Mouse (Mus musculus): ENCODE results near the gene Aim2. TPM values are rescaled to one million over a fixed set of nuclear protein-coding genes. Genes with fewer than 3 reads are reported as not detected.

The Aim2 gene
- polyA plus RNA-seq, 1 experiment from 2014 or later: 2.5 TPM

DNA sequence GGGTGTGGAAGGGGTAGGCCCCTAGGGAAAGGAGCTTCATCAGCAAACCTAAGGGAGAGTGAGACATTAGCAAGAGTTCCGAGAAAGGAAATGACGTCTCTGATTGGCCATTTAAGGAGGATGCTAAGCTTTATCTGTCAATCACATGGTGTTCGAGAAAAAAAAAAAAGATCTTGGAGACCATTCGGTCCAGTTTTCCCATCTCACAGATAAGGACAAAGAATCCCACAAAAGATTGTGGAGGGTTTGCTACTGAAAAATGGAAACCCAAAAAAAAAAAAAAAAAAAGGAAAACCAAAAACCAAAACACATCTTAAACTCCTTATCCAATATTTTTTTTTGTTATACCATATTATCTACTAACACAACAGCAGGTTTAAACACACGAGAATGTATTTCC, 1.5 kb upstream of the Aim2 start:
- no peaks in the 10 kb centered on the region for H3K36me3 ChIP-seq
- WGBS: 52% methylated on average over 5 of the region's 5 CpGs

DNA sequence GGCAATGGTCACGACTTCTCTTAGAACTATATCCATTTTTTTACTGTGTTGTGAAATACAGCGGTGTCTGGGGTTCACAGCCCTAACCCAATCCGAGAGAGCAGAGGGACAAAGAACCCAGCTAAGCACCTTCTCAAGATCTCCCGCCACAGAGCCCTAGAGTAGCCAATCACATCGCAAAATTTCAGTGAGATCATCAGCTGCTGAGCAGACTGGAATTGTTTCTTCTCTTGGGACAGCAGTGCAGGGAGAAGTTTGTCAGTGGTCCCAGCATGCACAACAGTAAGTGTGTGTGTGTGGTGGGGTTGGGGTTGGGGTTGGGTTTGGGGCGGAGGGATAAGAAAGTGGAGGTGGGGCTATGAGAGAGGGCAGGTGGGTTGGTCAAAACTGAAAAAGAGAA, 733 bp upstream of the Aim2 start:
- H3K4me2 ChIP-seq (replicated peaks): peak overlapping the region; percentile 40
- H3K27ac ChIP-seq (replicated peaks): no peak overlapping the region
- no peak for ATAC-seq (ENCODE audit: insufficient number of reproducible peaks, low FRiP score, low TSS enrichment, low read depth)
- 2% methylated on average over 6 of the region's 6 CpGs for WGBS
- H3K9ac ChIP-seq: no peak overlapping the region
- H3K36me3 ChIP-seq: no peaks in the 10 kb centered on the region
- H3K4me3 ChIP-seq (replicated peaks): peak overlapping the region; percentile 15; the same call in 1 of the 2 replicates
- H3K9me3 ChIP-seq (replicated peaks): no peaks in the 10 kb centered on the region
- no peaks in the 10 kb centered on the region for H3K4me1 ChIP-seq
- H3K27me3 ChIP-seq: no peaks in the 10 kb centered on the region

More for the DNA sequence above, 1.5 kb upstream of the Aim2 start:
- Histone ChIP-seq H3K27ac (replicated peaks) (no peak overlapping the region), H3K27me3 (no peaks in the 10 kb centered on the region), H3K4me1 (no peaks in the 10 kb centered on the region), H3K9me3 (replicated peaks) (no peaks in the 10 kb centered on the region), H3K4me3 (replicated peaks) (no peak overlapping the region), H3K4me2 (replicated peaks) (no peak overlapping the region), H3K9ac (no peak overlapping the region)
- no peak for ATAC-seq (ENCODE audit: insufficient number of reproducible peaks, low FRiP score, low TSS enrichment, low read depth)

DNA sequence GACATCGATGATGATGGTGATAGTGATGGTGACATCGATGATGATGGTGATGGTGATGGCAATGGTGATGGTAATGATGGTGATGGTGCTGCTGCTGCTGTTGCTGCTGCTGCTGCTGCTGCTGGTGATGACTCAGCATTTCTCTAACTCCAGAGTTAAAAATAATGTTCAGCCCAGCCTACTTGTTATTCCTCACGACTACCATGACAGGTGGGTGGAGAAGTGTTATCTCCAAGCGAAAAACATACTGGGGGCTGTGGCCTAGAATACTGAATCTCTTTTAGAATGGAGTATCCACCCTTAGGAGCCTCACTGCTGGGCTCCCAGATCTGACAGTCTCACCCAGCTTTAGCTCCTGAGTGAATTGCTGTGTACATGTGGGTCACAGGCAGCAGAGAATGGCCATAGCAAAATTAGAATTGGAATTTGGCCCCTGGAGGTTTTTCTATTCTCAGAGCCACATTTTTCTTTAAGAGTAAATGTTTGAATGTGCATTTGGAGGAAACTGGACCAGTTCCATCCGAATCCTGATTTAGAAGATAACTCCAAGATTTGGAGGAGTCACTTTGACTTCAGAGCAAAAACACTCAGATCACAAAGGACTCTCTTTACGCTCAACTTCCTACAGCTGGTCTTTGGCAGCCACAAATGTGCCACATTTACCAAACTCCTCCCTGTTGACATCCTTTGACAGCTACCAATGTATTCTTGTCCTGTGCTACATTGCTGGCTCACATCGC, 4.6 kb downstream of the Aim2 start:
- Histone ChIP-seq H3K27ac (replicated peaks) (no peak overlapping the region), H3K9ac (no peak overlapping the region), H3K9me3 (replicated peaks) (no peaks in the 10 kb centered on the region), H3K27me3 (no peaks in the 10 kb centered on the region), H3K4me1 (peaks cover 7% of the 10 kb centered on the region), H3K36me3 (no peaks in the 10 kb centered on the region), H3K4me2 (replicated peaks) (no peak overlapping the region), H3K4me3 (replicated peaks) (no peak overlapping the region)
- WGBS: 64% methylated on average over 7 of the region's 7 CpGs
- no peak for ATAC-seq (ENCODE audit: insufficient number of reproducible peaks, low FRiP score, low TSS enrichment, low read depth)

GRCm38 (mm10) chr1:173356699-173357098, 6.0 kb downstream of the Aim2 start:
- no peaks in the 10 kb centered on the region for H3K36me3 ChIP-seq
- no peak overlapping the region for H3K4me3 ChIP-seq (replicated peaks)
- H3K9me3 ChIP-seq (replicated peaks): no peaks in the 10 kb centered on the region
- WGBS: 78% methylated on average over 2 of the region's 2 CpGs
- no peak overlapping the region for H3K9ac ChIP-seq
- no peaks in the 10 kb centered on the region for H3K27me3 ChIP-seq
- no peak overlapping the region for H3K4me2 ChIP-seq (replicated peaks)
- peaks cover 7% of the 10 kb centered on the region for H3K4me1 ChIP-seq
- H3K27ac ChIP-seq (replicated peaks): no peak overlapping the region
- no peak for ATAC-seq (ENCODE audit: insufficient number of reproducible peaks, low FRiP score, low TSS enrichment, low read depth)

GRCm38 (mm10) chr1:173357799-173358198, 7.1 kb downstream of the Aim2 start:
- no peaks in the 10 kb centered on the region for H3K27me3 ChIP-seq
- H3K27ac ChIP-seq (replicated peaks): no peak overlapping the region
- H3K4me1 ChIP-seq: peaks cover 7% of the 10 kb centered on the region
- ATAC-seq (ENCODE audit: insufficient number of reproducible peaks, low FRiP score, low TSS enrichment, low read depth): no peak
- 38% methylated on average over 4 of the region's 4 CpGs for WGBS
- H3K9ac ChIP-seq: no peak overlapping the region
- no peaks in the 10 kb centered on the region for H3K9me3 ChIP-seq (replicated peaks)
- no peaks in the 10 kb centered on the region for H3K36me3 ChIP-seq
- no peak overlapping the region for H3K4me3 ChIP-seq (replicated peaks)
- H3K4me2 ChIP-seq (replicated peaks): no peak overlapping the region

DNA sequence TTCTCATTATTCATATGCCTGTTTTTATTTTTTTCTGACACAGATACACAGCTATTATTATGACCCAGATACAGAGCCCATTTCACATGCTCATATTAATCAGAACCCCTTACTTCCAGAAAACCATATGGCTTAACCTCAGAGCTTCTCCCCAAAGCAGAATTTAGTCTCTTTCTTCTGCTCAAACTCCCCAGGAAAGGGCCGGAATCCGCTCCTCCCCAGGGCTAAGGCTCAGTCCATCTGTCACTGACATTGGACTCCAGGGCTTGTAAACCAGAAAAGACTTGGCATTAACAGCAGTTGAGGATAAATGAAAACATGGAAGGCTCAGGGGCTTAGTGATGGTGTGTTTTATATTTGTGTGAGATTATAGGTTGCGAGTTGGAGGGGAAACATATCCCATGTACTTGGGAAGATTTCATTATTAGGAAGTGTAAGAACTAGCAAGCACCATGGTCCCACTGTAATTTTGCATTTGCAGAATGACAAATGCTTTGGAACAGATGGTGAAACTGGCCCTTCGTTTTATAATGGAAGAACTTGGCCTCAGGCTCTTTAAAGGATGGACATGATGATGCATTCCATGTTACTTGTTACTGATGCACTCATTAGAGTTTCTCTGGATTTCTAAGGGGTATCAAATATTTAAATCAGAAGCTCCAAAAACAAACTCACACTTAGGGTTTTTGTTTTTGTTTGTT, 9.1 kb downstream of the Aim2 start:
- 58% methylated on average over 4 of the region's 4 CpGs for WGBS
- Histone ChIP-seq H3K27ac (replicated peaks) (no peak overlapping the region), H3K36me3 (no peaks in the 10 kb centered on the region), H3K4me1 (peaks cover 7% of the 10 kb centered on the region), H3K4me2 (replicated peaks) (no peak overlapping the region), H3K27me3 (no peaks in the 10 kb centered on the region), H3K9ac (no peak overlapping the region), H3K9me3 (replicated peaks) (no peaks in the 10 kb centered on the region), H3K4me3 (replicated peaks) (no peak overlapping the region)
- ATAC-seq (ENCODE audit: insufficient number of reproducible peaks, low FRiP score, low TSS enrichment, low read depth): no peak

DNA sequence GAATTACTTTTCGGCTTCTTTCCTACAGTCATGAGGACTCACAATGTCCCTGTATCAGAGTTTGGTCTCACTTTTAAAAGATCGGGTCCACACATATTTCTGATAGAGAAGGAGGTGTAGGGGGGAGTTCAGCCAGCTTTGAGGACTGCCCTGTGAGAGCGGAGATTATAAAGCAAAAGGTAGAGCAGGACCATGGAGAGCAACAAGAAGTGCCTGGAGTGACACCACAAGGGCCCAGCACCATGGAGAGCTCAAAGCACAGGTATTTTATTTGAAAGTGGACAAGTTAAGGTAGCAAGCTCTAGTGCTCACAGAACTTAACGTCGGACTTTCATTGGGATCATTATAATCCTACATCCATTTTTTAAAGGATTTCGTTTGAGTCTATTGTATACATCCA, 11.0 kb downstream of the Aim2 start:
- WGBS: 33% methylated on average over 6 of the region's 6 CpGs
- Histone ChIP-seq H3K9ac (no peak overlapping the region), H3K4me2 (replicated peaks) (no peak overlapping the region), H3K4me3 (replicated peaks) (no peak overlapping the region), H3K9me3 (replicated peaks) (no peaks in the 10 kb centered on the region), H3K27ac (replicated peaks) (no peak overlapping the region), H3K36me3 (no peaks in the 10 kb centered on the region), H3K27me3 (peaks cover 10% of the 10 kb centered on the region), H3K4me1 (peaks cover 11% of the 10 kb centered on the region)
- no peak for ATAC-seq (ENCODE audit: insufficient number of reproducible peaks, low FRiP score, low TSS enrichment, low read depth)

DNA sequence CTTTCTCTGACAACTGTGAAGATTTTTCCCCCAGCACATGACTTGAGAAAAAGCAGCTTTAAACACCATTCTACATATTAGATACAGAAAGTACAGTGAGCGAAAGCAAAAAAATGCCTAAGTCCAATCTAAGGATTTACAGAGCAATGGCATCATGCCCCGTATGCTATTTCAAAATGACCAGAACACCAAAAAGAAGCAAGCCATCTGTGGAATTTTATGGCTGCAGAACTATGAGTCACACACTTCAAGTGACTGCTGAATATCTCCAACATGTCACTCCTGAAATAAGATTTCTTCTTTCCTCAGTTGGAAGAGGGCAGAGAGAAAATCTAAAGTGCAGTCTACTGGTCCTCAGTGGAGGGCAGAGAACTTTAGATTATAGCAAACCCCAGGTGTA, 12.8 kb downstream of the Aim2 start:
- peaks cover 24% of the 10 kb centered on the region for H3K27me3 ChIP-seq
- peaks cover 24% of the 10 kb centered on the region for H3K4me1 ChIP-seq
- WGBS: 87% methylated on average over 2 of the region's 2 CpGs
- no peak overlapping the region for H3K27ac ChIP-seq (replicated peaks)
- no peaks in the 10 kb centered on the region for H3K36me3 ChIP-seq
- H3K4me3 ChIP-seq (replicated peaks): no peak overlapping the region
- no peak overlapping the region for H3K4me2 ChIP-seq (replicated peaks)
- H3K9me3 ChIP-seq (replicated peaks): no peaks in the 10 kb centered on the region
- no peak overlapping the region for H3K9ac ChIP-seq
- no peak for ATAC-seq (ENCODE audit: insufficient number of reproducible peaks, low FRiP score, low TSS enrichment, low read depth)

- Histone ChIP-seq H3K9ac (no peak overlapping the region), H3K27me3 (peaks cover 28% of the 10 kb centered on the region), H3K36me3 (no peaks in the 10 kb centered on the region), H3K4me3 (replicated peaks) (no peak overlapping the region), H3K9me3 (replicated peaks) (no peaks in the 10 kb centered on the region), H3K4me2 (replicated peaks) (no peak overlapping the region), H3K4me1 (peaks cover 24% of the 10 kb centered on the region), H3K27ac (replicated peaks) (no peak overlapping the region)
- WGBS: 81% methylated on average over 4 of the region's 4 CpGs
- no peak for ATAC-seq (ENCODE audit: insufficient number of reproducible peaks, low FRiP score, low TSS enrichment, low read depth)
These were observed 13.6 kb downstream of the Aim2 start for GRCm38 (mm10) chr1:173364125-173364800.

- no peak overlapping the region for H3K9ac ChIP-seq
- no peaks in the 10 kb centered on the region for H3K36me3 ChIP-seq
- no peaks in the 10 kb centered on the region for H3K9me3 ChIP-seq (replicated peaks)
- H3K27ac ChIP-seq (replicated peaks): no peak overlapping the region
- peaks cover 35% of the 10 kb centered on the region for H3K27me3 ChIP-seq
- peak; percentile 49 for ATAC-seq (ENCODE audit: insufficient number of reproducible peaks, low FRiP score, low TSS enrichment, low read depth)
- WGBS: 3% methylated on average over 13 of the region's 13 CpGs
- H3K4me3 ChIP-seq (replicated peaks): peak overlapping the region; percentile 58
- H3K4me2 ChIP-seq (replicated peaks): peak overlapping the region; percentile 91
- peaks cover 24% of the 10 kb centered on the region for H3K4me1 ChIP-seq
These were observed 15.3 kb downstream of the Aim2 start for GRCm38 (mm10) chr1:173365970-173366409.

- WGBS: under 1% methylated on average over 31 of the region's 31 CpGs
- no peaks in the 10 kb centered on the region for H3K36me3 ChIP-seq
- peak overlapping the region; percentile 58 for H3K4me3 ChIP-seq (replicated peaks)
- ATAC-seq (ENCODE audit: insufficient number of reproducible peaks, low FRiP score, low TSS enrichment, low read depth): no peak; the same call in 1 of the 2 replicates
- H3K4me2 ChIP-seq (replicated peaks): peak overlapping the region; percentile 91
- no peaks in the 10 kb centered on the region for H3K9me3 ChIP-seq (replicated peaks)
- peaks cover 24% of the 10 kb centered on the region for H3K4me1 ChIP-seq
- H3K27ac ChIP-seq (replicated peaks): no peak overlapping the region
- peak overlapping the region; percentile 39; the same call in 1 of the 2 replicates for H3K9ac ChIP-seq
- peaks cover 35% of the 10 kb centered on the region for H3K27me3 ChIP-seq
These were observed 16.1 kb downstream of the Aim2 start for GRCm38 (mm10) chr1:173366701-173367355.
